In genomic region chr12:29192391-29192790, GRCm38 (mm10) we compare ENCODE assay signal across 22 mouse cellular contexts.
"Had no signal": no experiment of that assay in that cellular context is flagged by ENCODE, and none has a peak within 500 bp of the region (broad histone marks: within the 10 kb centered on the region; RNA-seq: fewer than 3 reads in every experiment).

No protein-coding gene starts in this region.

- H3K27me3 ChIP-seq: lung, embryonic 15.5 days; megakaryocyte, embryonic 14.5 days; midbrain, embryonic 12.5 days; neural tube, embryonic 13.5 days; neural tube, embryonic 15.5 days had no signal

- H3K9me3 ChIP-seq: lung, embryonic 15.5 days; midbrain, embryonic 10.5 days; neural tube, embryonic 13.5 days; neural tube, embryonic 15.5 days had no signal

- H3K4me1 ChIP-seq: lung, embryonic 15.5 days; megakaryocyte, embryonic 14.5 days; midbrain, embryonic 12.5 days; neural tube, embryonic 13.5 days; neural tube, embryonic 15.5 days had no signal

- H3K4me2 ChIP-seq: lung, embryonic 15.5 days; midbrain, embryonic 12.5 days; neural tube, embryonic 13.5 days; neural tube, embryonic 15.5 days had no signal

- H3K4me3 ChIP-seq: lung, embryonic 15.5 days; megakaryocyte, embryonic 14.5 days; midbrain, embryonic 10.5 days; midbrain, embryonic 12.5 days; myocyte; neural tube, embryonic 13.5 days; neural tube, embryonic 15.5 days had no signal

- H3K9ac ChIP-seq: liver, postnatal 0 days; lung, embryonic 15.5 days; midbrain, embryonic 12.5 days; neural tube, embryonic 13.5 days; neural tube, embryonic 15.5 days had no signal

- ATAC-seq: liver, postnatal 0 days; lung, postnatal 0 days; midbrain, embryonic 16.5 days had no signal

- H3K36me3 ChIP-seq: lung, embryonic 15.5 days; midbrain, embryonic 10.5 days; midbrain, embryonic 12.5 days; neural tube, embryonic 13.5 days; neural tube, embryonic 15.5 days had no signal

- H3K27ac ChIP-seq: lung, embryonic 15.5 days; macrophage; midbrain, embryonic 10.5 days; midbrain, embryonic 12.5 days; neural tube, embryonic 13.5 days; neural tube, embryonic 15.5 days had no signal

- DNase-seq: liver, postnatal 0 days; lung, adult 2 months; lung, postnatal 14 days; lung, postnatal 36 days; midbrain, embryonic 14.5 days; retina, postnatal 1 day; right cerebral cortex, adult 18-20 months; right cerebral cortex, postnatal 25 days; right cerebral cortex, postnatal 4 days; thymus, adult 2 months; thymus, postnatal 25 days; thymus, postnatal 4 days had no signal
